17 mouse cellular contexts compared by ENCODE assay signal in genomic region chr1:52801651-52802050, GRCm38 (mm10). TPM values are rescaled to one million over a fixed set of nuclear protein-coding genes. Genes with fewer than 3 reads are reported as not detected.
A peak's percentile ranks its signal among the peaks of the same experiment; 100 is the strongest.
DNase-seq lines count a peak whose midpoint lies in the region; ATAC-seq and TF ChIP-seq lines count a peak whose summit lies in the region.
"Had no signal": no experiment of that assay in that cellular context is flagged by ENCODE, and none has a peak within 500 bp of the region (broad histone marks: within the 10 kb centered on the region; RNA-seq: fewer than 3 reads in every experiment).

No protein-coding gene starts in this region.

- no peak overlapping the region for H3K4me2 ChIP-seq in liver, embryonic 16.5 days (ENCODE audit: low read depth, low read length)
- H3K4me2 ChIP-seq in liver, embryonic 12.5 days: no peak overlapping the region
- H3K4me2 ChIP-seq: forebrain, embryonic 12.5 days; heart, embryonic 12.5 days; lung, embryonic 14.5 days; neural tube, embryonic 15.5 days had no signal

- TF ChIP-seq EP300 in MEL (IDR thresholded peaks at IDR 0.05; ENCODE audit: low read depth in 1 of 2, low read length in 2 of 2): no peak

- WGBS in liver, embryonic 16.5 days (ENCODE audit: insufficient replicate concordance): 29% methylated on average over 5 of the region's 5 CpGs
- WGBS in liver, embryonic 12.5 days (ENCODE audit: insufficient replicate concordance): 50% methylated on average over 5 of the region's 5 CpGs

- intact Hi-C loops in left cerebral cortex, postnatal 10 days (cut with DNase I): no loop called here

- no peaks in the 10 kb centered on the region for H3K9me3 ChIP-seq in liver, embryonic 16.5 days (replicated peaks; ENCODE audit: control insufficient read depth, low read length)
- no peaks in the 10 kb centered on the region for H3K9me3 ChIP-seq in liver, embryonic 12.5 days (replicated peaks)
- H3K9me3 ChIP-seq in MEL (replicated peaks; ENCODE audit: insufficient read depth, low read length): no peaks in the 10 kb centered on the region
- H3K9me3 ChIP-seq: forebrain, embryonic 12.5 days; heart, embryonic 12.5 days; neural tube, embryonic 15.5 days had no signal

- peaks cover 17% of the 10 kb centered on the region for H3K4me1 ChIP-seq in liver, embryonic 16.5 days (ENCODE audit: control insufficient read depth, low read depth, low read length)
- peaks cover 17% of the 10 kb centered on the region for H3K4me1 ChIP-seq in liver, embryonic 12.5 days
- H3K4me1 ChIP-seq in MEL (ENCODE audit: control insufficient read depth in 1 of 2, insufficient read depth in 2 of 2, low read length in 2 of 2): peaks cover 9 to 10% of the 10 kb centered on the region in 2 experiments
- H3K4me1 ChIP-seq: forebrain, embryonic 12.5 days had no signal

- H3K4me3 ChIP-seq in liver, embryonic 16.5 days (ENCODE audit: low read depth, low read length): no peak overlapping the region
- H3K4me3 ChIP-seq in liver, embryonic 12.5 days: no peak overlapping the region
- no peak overlapping the region for H3K4me3 ChIP-seq in MEL (ENCODE audit: control insufficient read depth in 1 of 2, insufficient read depth in 1 of 2, low read depth in 2 of 2, low read length in 2 of 2)
- H3K4me3 ChIP-seq: forebrain, embryonic 12.5 days; heart, embryonic 12.5 days; neural tube, embryonic 15.5 days had no signal

- H3K9ac ChIP-seq in liver, embryonic 16.5 days (ENCODE audit: low read depth, low read length): no peak overlapping the region
- H3K9ac ChIP-seq in liver, embryonic 12.5 days: no peak overlapping the region
- H3K9ac ChIP-seq in MEL (ENCODE audit: control insufficient read depth, low read depth, low read length, poor library complexity, severe bottlenecking): no peak overlapping the region
- H3K9ac ChIP-seq: forebrain, embryonic 12.5 days; heart, embryonic 12.5 days; lung, embryonic 14.5 days; neural tube, embryonic 15.5 days had no signal

- ATAC-seq in liver, embryonic 16.5 days (ENCODE audit: low read depth): no peak
- no peak for ATAC-seq in liver, embryonic 12.5 days
- ATAC-seq in hematopoietic stem cell, adult 5-6 weeks (replicated peaks in 1 of 2; ENCODE audit: insufficient read depth in 1 of 2, low FRiP score in 2 of 2, low TSS enrichment in 1 of 2, low read depth in 1 of 2, poor library complexity in 2 of 2, severe bottlenecking in 2 of 2): peak; percentile 22 to 31
- ATAC-seq in neutrophil, adult 5-6 weeks (ENCODE audit: extremely low read depth, insufficient number of reproducible peaks, low FRiP score, poor library complexity, severe bottlenecking): peak; percentile 27; the same call in 1 of the 2 replicates
- ATAC-seq: inflammation-experienced regulatory T-cells, adult 6 months had no signal

- peak overlapping the region; percentile 56 for H3K27ac ChIP-seq in liver, embryonic 16.5 days (ENCODE audit: low read length)
- H3K27ac ChIP-seq in liver, embryonic 12.5 days: no peak overlapping the region
- H3K27ac ChIP-seq in MEL (ENCODE audit: control insufficient read depth, low read depth, low read length): no peak overlapping the region
- H3K27ac ChIP-seq: forebrain, embryonic 12.5 days; neural tube, embryonic 15.5 days had no signal

- TF ChIP-seq RAD21 in MEL (IDR thresholded peaks at IDR 0.05; ENCODE audit: low read depth, low read length): no peak

- H3K36me3 ChIP-seq in liver, embryonic 16.5 days (ENCODE audit: control insufficient read depth, insufficient read depth): no peaks in the 10 kb centered on the region
- H3K36me3 ChIP-seq in liver, embryonic 12.5 days: no peaks in the 10 kb centered on the region
- H3K36me3 ChIP-seq in MEL (ENCODE audit: control insufficient read depth in 1 of 2, insufficient read depth in 2 of 2, low read length in 2 of 2): peaks cover 0 to 11% of the 10 kb centered on the region in 2 experiments; a peak in 2 of 4 replicates
- H3K36me3 ChIP-seq: forebrain, embryonic 12.5 days; heart, embryonic 12.5 days had no signal

- peak; percentile 20 for DNase-seq in MEL (ENCODE audit: low read depth, low spot score)
- no peak for DNase-seq in left cerebral cortex, postnatal 10 days (ENCODE audit: extremely low spot score in 1 of 2, low spot score in 2 of 2)
- no peak for DNase-seq in thymus, postnatal 36 days
- DNase-seq: adrenal gland, adult 8-10 months; cerebellum, adult 9-10 months; embryo, embryonic 11 days; heart, postnatal 36 days; kidney, postnatal 36 days; lung, embryonic 14.5 days had no signal

- no peak for TF ChIP-seq POLR2A in MEL (IDR thresholded peaks at IDR 0.05; ENCODE audit: control insufficient read depth in 1 of 2, insufficient read depth in 1 of 2, low read depth in 1 of 2, low read length in 2 of 2, poor library complexity in 1 of 2)

- H3K27me3 ChIP-seq in liver, embryonic 16.5 days (ENCODE audit: control insufficient read depth, insufficient read depth, low read depth, low read length): no peaks in the 10 kb centered on the region
- H3K27me3 ChIP-seq in liver, embryonic 12.5 days (replicated peaks): no peaks in the 10 kb centered on the region
- H3K27me3 ChIP-seq in MEL (ENCODE audit: control insufficient read depth in 1 of 2, insufficient read depth in 2 of 2, low read length in 2 of 2): no peaks in the 10 kb centered on the region
- H3K27me3 ChIP-seq: forebrain, embryonic 12.5 days; heart, embryonic 12.5 days; neural tube, embryonic 15.5 days had no signal

- no peaks in the 10 kb centered on the region for H3K79me2 ChIP-seq in MEL (ENCODE audit: control insufficient read depth, insufficient read depth, low read length, poor library complexity)

- TF ChIP-seq CTCF in MEL (IDR thresholded peaks at IDR 0.05 in 2 of 3, conservative IDR thresholded peaks at IDR 0.05 in 1 of 3; ENCODE audit: control insufficient read depth in 1 of 3, insufficient read depth in 1 of 3, low read depth in 2 of 3, low read length in 3 of 3, poor library complexity in 1 of 3, severe bottlenecking in 1 of 3): no peak

TF ChIP-seq in MEL, 35 proteins besides CTCF, POLR2A, EP300 and RAD21:
- TF ChIP-seq ZMIZ1 (IDR thresholded peaks at IDR 0.05; ENCODE audit: low read depth, low read length) (no peak), KAT2A (conservative IDR thresholded peaks at IDR 0.05; ENCODE audit: low read depth, low read length) (no peak), GABPA (IDR thresholded peaks at IDR 0.05; ENCODE audit: low read depth, low read length) (no peak), SMC3 (IDR thresholded peaks at IDR 0.05; ENCODE audit: low read depth, low read length) (no peak), POLR2AphosphoS2 (IDR thresholded peaks at IDR 0.05; ENCODE audit: low read length) (no peak), MXI1 (IDR thresholded peaks at IDR 0.05; ENCODE audit: low read depth, low read length) (no peak), ZNF384 (IDR thresholded peaks at IDR 0.05; ENCODE audit: low read depth, low read length) (no peak), TBP (IDR thresholded peaks at IDR 0.05; ENCODE audit: low read depth, low read length) (no peak), TAL1 (IDR thresholded peaks at IDR 0.05; ENCODE audit: low read length) (no peak), ETS1 (IDR thresholded peaks at IDR 0.05; ENCODE audit: low read depth, low read length) (no peak), ZKSCAN1 (IDR thresholded peaks at IDR 0.05; ENCODE audit: low read depth, low read length) (no peak), MYC (IDR thresholded peaks at IDR 0.05; ENCODE audit: low read depth, low read length) (no peak), MYB (IDR thresholded peaks at IDR 0.05; ENCODE audit: low read depth, low read length) (no peak), TCF12 (IDR thresholded peaks at IDR 0.05; ENCODE audit: low read depth, low read length) (no peak)

RNA-seq across cellular contexts. Expression of gene Inpp1, which starts 15.8 kb away (rescaled TPM):
- 5.3 and 5.6 TPM in 2 replicates for polyA plus RNA-seq in liver, embryonic 16.5 days (2015; fragmentation: Nextera tagmentation; extraction: Ambion mirVana)
- 5.4 and 6.2 TPM in 2 replicates for polyA plus RNA-seq in liver, embryonic 12.5 days (2016; fragmentation: Nextera tagmentation; extraction: Ambion mirVana)
- total RNA-seq in MEL (2012; rRNA removed): 0.96 and 1.9 TPM in 2 replicates
- polyA plus RNA-seq in MEL (2012; ENCODE audit: insufficient read depth in 1 of 2, insufficient read length in 2 of 2, low read depth in 1 of 2, low replicate concordance in 2 of 2, missing spikeins in 1 of 2): 1 to 10 TPM in 1 of 2 experiments, not detected in 1; 5.9 TPM
- total RNA-seq in hematopoietic stem cell, adult 5-6 weeks (2017): 26.5 and 31.8 TPM in 2 replicates
- total RNA-seq in neutrophil, adult 5-6 weeks (2017): 57.5 and 61.9 TPM in 2 replicates
- total RNA-seq in left cerebral cortex, postnatal 10 days (2021): 10 to 100 TPM; 40.6 to 46.6 TPM

RNA-seq across cellular contexts. Expression of gene Hibch, which starts 43.1 kb away (rescaled TPM):
- 14.8 and 16.7 TPM in 2 replicates for polyA plus RNA-seq in liver, embryonic 16.5 days (2015; fragmentation: Nextera tagmentation; extraction: Ambion mirVana)
- 20.4 and 21.2 TPM in 2 replicates for polyA plus RNA-seq in liver, embryonic 12.5 days (2016; fragmentation: Nextera tagmentation; extraction: Ambion mirVana)
- 28.5 and 31.2 TPM in 2 replicates for total RNA-seq in MEL (2012; rRNA removed)
- 10 to 100 TPM in 1 of 2 experiments, not detected in 1; 35.2 TPM for polyA plus RNA-seq in MEL (2012; ENCODE audit: insufficient read depth in 1 of 2, insufficient read length in 2 of 2, low read depth in 1 of 2, low replicate concordance in 2 of 2, missing spikeins in 1 of 2)
- 69.9 and 187 TPM in 2 replicates for total RNA-seq in hematopoietic stem cell, adult 5-6 weeks (2017)
- 29.4 and 38.8 TPM in 2 replicates for total RNA-seq in neutrophil, adult 5-6 weeks (2017)
- 10 to 100 TPM; 11.9 to 13.3 TPM for total RNA-seq in left cerebral cortex, postnatal 10 days (2021)

Comparison
In these comparisons a context has a peak if more than half of its experiments do, and no peak if none do; other contexts are left out.
1. ATAC-seq: peak in hematopoietic stem cell, adult 5-6 weeks (2 of 2) and neutrophil, adult 5-6 weeks (single experiment); none in liver, embryonic 16.5 days (single experiment) and liver, embryonic 12.5 days (single experiment).